Mouse (Mus musculus) midbrain, embryonic 12.5 days (tissue): ENCODE measurements around the gene Ccdc121. TPM values are rescaled to one million over a fixed set of nuclear protein-coding genes. Genes with fewer than 3 reads are reported as not detected.
"Not testable (repeated sequence)": the region's sequence is repeated elsewhere in the genome, so short reads cannot be mapped to it uniquely, and the experiment has no call there.

Experiments used
- ATAC-seq: fragments of 200-750 bp; cut with Nextera tagmentation; 2 replicates; pipeline ENCODE4 v1.8.0; 2017; ENCODE audit warnings: low read depth, moderate TSS enrichment, moderate library complexity; ENCODE audit not compliant: low FRiP score
- H3K27ac ChIP-seq: fragments of 300-500 bp; sonication (generic); replicated peaks from 2 replicates; pipeline ENCODE4 v1.5.1; 2016; ENCODE audit warnings: mild to moderate bottlenecking
- H3K27me3 ChIP-seq: fragments of 300-500 bp; sonication (generic); 2 replicates; pipeline ENCODE4 v1.6.1; 2016; ENCODE audit warnings: mild to moderate bottlenecking
- H3K36me3 ChIP-seq: fragments of 300-500 bp; sonication (generic); 2 replicates; pipeline ENCODE4 v1.6.1; 2016
- H3K4me1 ChIP-seq: fragments of 300-500 bp; sonication (generic); 2 replicates; pipeline ENCODE4 v1.6.1; 2016
- H3K4me2 ChIP-seq: fragments of 300-500 bp; sonication (generic); replicated peaks from 2 replicates; pipeline ENCODE4 v1.6.1; 2016; ENCODE audit warnings: mild to moderate bottlenecking, moderate library complexity
- H3K4me3 ChIP-seq: fragments of 300-500 bp; sonication (generic); 2 replicates; pipeline ENCODE4 v1.5.1; 2016; ENCODE audit warnings: mild to moderate bottlenecking
- H3K9ac ChIP-seq: fragments of 300-500 bp; sonication (generic); replicated peaks from 2 replicates; pipeline ENCODE4 v1.6.1; 2016; ENCODE audit warnings: mild to moderate bottlenecking, moderate library complexity
- H3K9me3 ChIP-seq: fragments of 300-500 bp; sonication (generic); 2 replicates; pipeline ENCODE4 v1.6.1; 2016; ENCODE audit warnings: mild to moderate bottlenecking
- WGBS: fragments of 180-500 bp; shearing (Covaris S2); methylation state at CpG from one replicate; pipeline ENCODE4 v1.1.7; 2016; 5-methylcytosine and 5-hydroxymethylcytosine counted together
- polyA plus RNA-seq: library from polyadenylated mRNA; unstranded; fragments of >200 nt; fragmentation: Nextera tagmentation; extraction: Ambion mirVana; gene quantifications from 2 replicates; pipeline ENCODE4 v1.2.1, GENCODE M21; 2016

Gene Ccdc121
- polyA plus RNA-seq, 1 experiment from 2014 or later: 0.09 TPM

DNA sequence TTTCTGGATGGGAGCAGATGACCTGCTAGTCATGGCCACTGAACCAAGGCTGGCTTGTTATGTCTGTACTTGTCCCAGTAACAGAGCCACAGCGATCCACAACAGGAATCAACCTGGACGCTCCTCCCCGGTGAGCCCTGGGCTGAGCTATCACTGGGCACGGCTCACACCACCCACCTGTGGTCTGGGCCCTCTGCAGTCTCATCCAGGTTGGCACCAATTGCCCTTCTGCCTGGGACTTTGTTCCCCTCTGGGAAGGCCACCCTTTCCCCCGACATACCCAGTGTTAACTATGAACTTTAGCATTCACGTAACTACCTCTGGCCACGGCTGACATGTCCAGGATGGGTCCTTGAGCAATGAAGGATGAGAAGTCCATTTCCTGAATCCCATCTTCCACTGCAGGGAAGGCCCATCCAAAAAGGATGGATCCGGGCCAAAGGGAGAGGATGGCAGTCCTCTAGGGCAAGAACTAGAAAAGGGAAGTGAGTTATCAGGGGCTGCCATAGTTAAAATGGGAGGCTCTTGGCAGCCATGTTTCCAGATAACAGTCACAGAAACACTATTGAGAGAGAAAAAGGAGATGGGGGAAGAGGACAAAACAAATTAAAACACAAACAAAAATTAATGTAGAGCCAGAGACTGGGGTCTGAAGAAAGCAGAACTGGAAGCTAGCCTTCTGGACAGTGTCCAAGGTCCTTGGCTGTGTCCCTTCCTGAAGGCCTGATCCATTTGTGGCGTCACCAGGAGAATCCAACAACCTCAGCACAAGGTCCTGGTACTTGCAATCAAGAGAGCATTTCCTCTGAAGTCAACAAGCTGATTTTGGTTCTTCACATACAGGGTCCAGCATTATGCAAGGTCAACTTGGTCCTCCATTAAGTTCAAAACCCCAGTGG is 26.6 kb upstream of the Ccdc121 start:
- Histone ChIP-seq H3K4me1 (no peaks in the 10 kb centered on the region), H3K4me3 (no peak overlapping the region), H3K9me3 (no peaks in the 10 kb centered on the region), H3K27ac (no peak overlapping the region), H3K27me3 (no peaks in the 10 kb centered on the region), H3K36me3 (no peaks in the 10 kb centered on the region), H3K9ac (no peak overlapping the region), H3K4me2 (no peak overlapping the region)
- no peak for ATAC-seq
- 92% methylated on average over 9 of the region's 9 CpGs for WGBS

DNA sequence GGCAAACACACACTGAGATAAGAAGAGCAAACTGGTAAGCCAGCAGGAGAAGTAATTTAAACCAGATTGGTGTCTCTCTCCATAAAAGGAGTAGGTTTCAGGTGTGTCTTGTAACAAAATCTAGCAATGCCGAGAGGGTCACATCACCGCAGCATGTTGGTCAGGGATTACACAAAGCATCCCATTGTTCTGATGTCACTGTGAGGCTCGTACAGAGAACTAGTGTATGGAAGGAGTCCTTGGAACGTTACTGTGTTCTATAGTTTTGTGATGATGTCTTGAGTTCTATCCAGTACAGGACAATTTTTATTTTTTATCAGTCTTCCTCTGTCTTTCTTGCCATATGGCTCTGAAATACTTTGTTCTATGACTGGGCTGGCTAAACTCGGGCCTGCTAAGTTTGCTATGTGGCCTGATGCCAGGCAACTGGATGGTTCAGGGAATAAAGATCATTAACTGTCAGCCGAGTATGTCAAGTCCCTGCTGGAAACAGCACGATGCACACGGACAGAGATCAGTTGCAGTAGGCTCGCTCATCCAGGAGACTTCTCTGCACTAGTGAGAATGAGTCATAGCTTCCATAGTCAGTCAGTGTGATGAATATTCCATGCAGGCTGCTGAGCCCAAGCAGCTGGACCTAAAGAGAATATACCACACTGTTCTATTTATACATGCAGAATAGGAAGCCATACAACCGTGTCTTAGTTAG is 24.1 kb upstream of the Ccdc121 start:
- no peaks in the 10 kb centered on the region for H3K4me1 ChIP-seq
- WGBS: 69% methylated on average over 10 of the region's 10 CpGs
- H3K4me2 ChIP-seq: no peak overlapping the region
- H3K27me3 ChIP-seq: no peaks in the 10 kb centered on the region
- H3K36me3 ChIP-seq: no peaks in the 10 kb centered on the region
- no peak overlapping the region for H3K9ac ChIP-seq
- H3K4me3 ChIP-seq: no peak overlapping the region
- H3K9me3 ChIP-seq: no peaks in the 10 kb centered on the region
- no peak for ATAC-seq
- no peak overlapping the region for H3K27ac ChIP-seq

DNA sequence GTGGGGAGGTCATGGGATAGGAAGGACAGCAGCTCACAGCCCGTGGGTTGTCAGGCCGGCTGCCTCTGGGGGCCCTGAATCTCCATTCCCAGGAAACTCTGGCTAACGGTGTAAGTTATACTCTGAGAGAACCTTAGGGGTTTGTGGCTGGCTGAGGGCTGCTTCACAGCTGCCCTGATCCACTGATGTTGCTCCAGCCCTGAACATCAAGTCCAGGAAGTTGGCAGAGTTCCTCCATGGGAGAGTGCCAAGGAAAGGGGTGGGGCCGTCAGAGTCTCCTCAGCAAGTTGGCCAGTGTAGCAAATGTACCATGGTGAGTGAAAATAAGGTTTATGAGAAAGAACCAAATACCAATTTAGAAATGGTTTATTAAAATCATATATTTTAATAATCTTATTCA is 18.1 kb upstream of the Ccdc121 start:
- Histone ChIP-seq H3K4me2 (no peak overlapping the region), H3K9ac (no peak overlapping the region), H3K9me3 (no peaks in the 10 kb centered on the region), H3K4me1 (no peaks in the 10 kb centered on the region), H3K27me3 (no peaks in the 10 kb centered on the region), H3K27ac (no peak overlapping the region), H3K4me3 (no peak overlapping the region), H3K36me3 (no peaks in the 10 kb centered on the region)
- no peak for ATAC-seq
- WGBS: 90% methylated on average over 4 of the region's 4 CpGs

DNA sequence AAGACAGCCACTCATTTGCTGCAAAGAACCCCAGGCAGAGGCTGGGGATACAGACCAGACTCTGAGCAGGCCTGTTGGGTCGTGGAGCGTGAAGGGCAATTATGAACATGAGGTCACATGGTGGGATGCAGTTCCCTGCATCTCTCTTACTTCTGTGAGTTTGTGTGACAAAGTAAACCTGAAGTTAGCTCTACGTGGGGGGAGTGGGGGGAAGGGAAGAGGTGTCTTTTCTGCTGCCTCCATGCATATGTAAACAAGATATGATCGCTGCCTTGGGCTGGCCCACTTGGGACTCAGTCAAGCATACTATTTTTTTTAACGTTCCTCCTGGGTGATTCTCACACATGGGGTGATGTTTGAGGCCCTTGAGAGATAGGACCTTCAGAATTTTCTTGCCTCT is 14.7 kb upstream of the Ccdc121 start:
- H3K4me2 ChIP-seq: no peak overlapping the region
- no peak overlapping the region for H3K4me3 ChIP-seq
- no peak overlapping the region for H3K27ac ChIP-seq
- no peak for ATAC-seq
- no peaks in the 10 kb centered on the region for H3K9me3 ChIP-seq
- H3K9ac ChIP-seq: no peak overlapping the region
- H3K27me3 ChIP-seq: no peaks in the 10 kb centered on the region
- no peaks in the 10 kb centered on the region for H3K4me1 ChIP-seq
- WGBS: 66% methylated on average over 5 of the region's 5 CpGs
- no peaks in the 10 kb centered on the region for H3K36me3 ChIP-seq

DNA sequence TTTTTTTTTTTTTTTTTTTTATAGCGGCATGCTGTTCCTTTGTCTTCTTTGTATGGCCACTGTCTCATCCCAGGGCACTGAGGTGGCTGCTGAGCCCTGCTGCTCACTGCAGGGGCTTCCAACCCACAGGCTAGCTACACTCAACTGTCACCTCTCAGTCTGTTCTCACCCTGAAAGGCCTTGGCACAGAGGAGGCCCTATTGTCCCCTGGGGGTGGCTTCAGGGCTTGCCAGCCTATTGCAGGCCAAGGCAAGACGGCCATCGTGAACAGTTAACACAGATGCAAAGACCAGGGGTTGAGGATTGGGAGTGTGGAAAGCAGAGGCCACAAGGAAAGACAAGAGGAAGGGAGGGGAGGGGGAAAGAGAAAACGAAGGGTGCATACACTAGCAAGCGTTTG is 12.6 kb upstream of the Ccdc121 start:
- Histone ChIP-seq H3K27me3 (no peaks in the 10 kb centered on the region), H3K4me2 (no peak overlapping the region), H3K9me3 (no peaks in the 10 kb centered on the region), H3K36me3 (no peaks in the 10 kb centered on the region), H3K4me1 (no peaks in the 10 kb centered on the region), H3K4me3 (no peak overlapping the region), H3K9ac (no peak overlapping the region), H3K27ac (no peak overlapping the region)
- no peak for ATAC-seq
- 54% methylated on average over 5 of the region's 5 CpGs for WGBS

DNA sequence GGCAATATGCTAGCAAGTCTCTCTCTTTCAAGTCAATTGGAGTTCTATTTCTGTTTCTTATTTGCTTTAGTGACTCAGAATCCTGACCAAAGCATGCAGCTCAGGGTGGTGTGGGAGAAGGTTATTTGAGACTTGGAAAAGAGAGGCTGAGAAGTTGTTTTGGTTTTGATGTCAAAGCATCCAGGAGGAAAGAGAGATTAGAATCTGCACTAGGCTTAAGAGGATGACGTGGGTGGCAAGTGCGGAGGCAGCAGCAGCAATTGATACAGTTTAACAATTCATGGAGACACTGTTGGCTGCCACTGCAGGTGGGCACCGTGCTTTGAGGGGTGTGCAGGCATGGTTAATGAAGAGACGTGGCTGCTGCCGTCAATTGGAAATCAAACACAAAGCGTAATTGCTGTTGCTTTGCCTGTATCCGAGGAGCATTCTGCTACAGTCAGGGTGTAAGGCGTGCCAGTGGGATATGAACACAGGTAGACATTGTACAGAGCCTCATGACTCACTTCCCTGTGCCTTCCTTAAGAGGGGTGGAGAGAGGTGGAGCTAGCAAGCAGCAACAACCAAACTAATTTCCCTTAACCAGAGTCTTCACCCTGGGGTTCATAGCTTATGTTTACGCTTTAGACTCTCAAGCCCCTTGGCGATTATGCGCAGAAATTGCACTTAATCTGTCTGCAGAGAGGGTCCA is 10.3 kb upstream of the Ccdc121 start:
- no peak overlapping the region for H3K27ac ChIP-seq

DNA sequence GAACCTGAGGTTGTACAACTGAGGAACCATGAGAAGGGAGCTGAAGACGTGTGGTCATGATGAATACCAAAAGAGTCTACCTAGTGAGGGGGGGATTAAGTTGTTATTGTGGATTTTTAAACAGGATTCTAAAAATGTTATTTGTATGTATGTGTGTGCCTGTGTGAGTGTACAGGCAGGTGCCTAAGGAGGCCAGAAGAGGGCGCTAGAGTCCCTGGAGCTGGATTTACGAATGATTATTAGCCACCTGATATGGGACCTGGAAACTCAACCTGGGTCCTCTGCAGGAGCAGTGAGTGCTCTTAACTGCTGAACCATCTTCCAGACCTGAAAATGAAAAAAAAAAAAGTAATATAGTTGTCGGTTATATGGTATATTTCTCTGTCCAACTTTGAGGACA is 7.9 kb upstream of the Ccdc121 start:
- ATAC-seq: no peak
- no peak overlapping the region for H3K4me2 ChIP-seq
- no peaks in the 10 kb centered on the region for H3K9me3 ChIP-seq
- no peaks in the 10 kb centered on the region for H3K4me1 ChIP-seq
- WGBS: 83% methylated on average over 4 of the region's 4 CpGs
- H3K27ac ChIP-seq: no peak overlapping the region
- H3K4me3 ChIP-seq: no peak overlapping the region
- H3K9ac ChIP-seq: no peak overlapping the region
- no peaks in the 10 kb centered on the region for H3K27me3 ChIP-seq
- no peaks in the 10 kb centered on the region for H3K36me3 ChIP-seq

More for the DNA sequence above, 10.3 kb upstream of the Ccdc121 start:
- Histone ChIP-seq H3K4me2 (no peak overlapping the region), H3K36me3 (no peaks in the 10 kb centered on the region), H3K9ac (no peak overlapping the region), H3K9me3 (no peaks in the 10 kb centered on the region), H3K27me3 (no peaks in the 10 kb centered on the region), H3K4me1 (no peaks in the 10 kb centered on the region), H3K4me3 (no peak overlapping the region)
- no peak for ATAC-seq
- WGBS: 73% methylated on average over 11 of the region's 11 CpGs

DNA sequence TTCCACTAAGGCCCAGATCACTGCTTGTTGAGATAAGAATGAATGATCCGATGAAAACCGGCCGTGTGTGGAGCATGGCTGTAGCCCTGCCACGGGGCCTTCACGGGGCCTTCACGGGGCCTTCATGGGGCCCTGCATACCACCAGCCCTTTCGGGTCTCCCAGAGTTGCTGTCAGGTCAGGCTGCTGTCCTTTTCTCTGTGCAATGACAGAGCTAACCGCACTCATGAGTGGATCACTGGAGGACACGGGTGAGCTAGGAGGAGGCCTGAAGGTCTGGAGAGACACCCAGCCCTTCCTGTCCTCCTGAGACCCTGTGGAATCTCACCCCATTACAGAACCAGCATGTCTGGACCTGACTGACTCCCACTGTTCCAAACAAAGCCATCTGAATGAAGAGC is 6.8 kb upstream of the Ccdc121 start:
- WGBS: 94% methylated on average over 9 of the region's 9 CpGs
- Histone ChIP-seq H3K4me3 (no peak overlapping the region), H3K4me1 (no peaks in the 10 kb centered on the region), H3K9ac (no peak overlapping the region), H3K27me3 (no peaks in the 10 kb centered on the region), H3K27ac (no peak overlapping the region), H3K4me2 (no peak overlapping the region), H3K36me3 (no peaks in the 10 kb centered on the region), H3K9me3 (no peaks in the 10 kb centered on the region)
- ATAC-seq: no peak

DNA sequence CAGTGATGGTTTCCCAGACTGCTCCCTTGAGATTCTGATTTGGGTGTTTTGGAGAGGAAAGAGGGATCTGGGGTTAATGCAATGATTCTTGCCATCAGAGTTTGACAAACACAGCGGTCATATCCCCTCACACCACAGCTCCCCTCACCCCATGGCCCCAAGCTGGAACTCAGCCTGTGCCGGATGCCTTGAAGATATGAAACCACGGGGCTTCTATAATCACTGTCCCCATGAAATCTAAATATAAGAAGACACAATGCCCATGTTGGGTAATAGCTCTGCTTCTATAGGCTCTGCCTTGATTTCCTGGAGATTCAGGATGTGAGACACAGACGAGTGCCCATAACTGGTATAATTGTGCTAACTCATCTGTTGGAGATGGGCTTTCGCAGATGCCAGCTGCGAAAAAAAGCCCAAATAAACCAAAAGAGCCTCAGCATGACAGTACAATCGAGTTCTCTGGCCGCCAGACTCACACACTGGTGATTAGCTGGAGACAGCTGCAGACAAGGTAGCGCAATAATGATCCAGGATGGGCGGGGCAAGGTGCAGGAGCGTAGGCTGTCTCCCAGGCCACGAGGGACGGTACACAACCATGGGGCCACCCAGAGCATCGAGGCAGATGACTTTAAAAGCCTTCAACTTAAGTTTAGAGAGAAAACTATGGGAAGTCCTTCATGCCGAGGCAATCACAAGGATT is 1.3 kb upstream of the Ccdc121 start:
- no peak overlapping the region for H3K4me3 ChIP-seq
- H3K9me3 ChIP-seq: no peaks in the 10 kb centered on the region
- no peaks in the 10 kb centered on the region for H3K27me3 ChIP-seq

DNA sequence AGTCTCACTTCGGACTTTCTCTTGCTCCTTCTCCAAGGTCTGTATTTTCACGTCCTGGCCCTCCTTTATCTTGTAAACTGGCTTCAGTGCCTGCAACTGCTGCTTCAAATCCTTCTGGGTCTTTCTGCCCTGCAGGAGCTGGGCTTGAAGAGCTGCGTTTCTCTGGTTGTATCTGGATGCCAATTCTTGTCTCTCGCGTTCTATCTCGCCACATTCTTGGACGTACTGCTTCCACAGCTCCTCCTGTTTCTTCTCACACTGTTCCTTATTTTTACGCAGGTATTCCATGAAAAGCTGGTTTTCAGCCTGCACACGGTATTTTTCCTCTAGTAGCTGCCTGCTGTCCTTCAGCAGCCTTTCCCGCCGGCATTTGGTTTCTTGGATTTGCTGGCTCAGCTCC is 396 bp downstream of the Ccdc121 start:
- WGBS: 81% methylated on average over 11 of the region's 11 CpGs
- not testable (repeated sequence) for H3K9ac ChIP-seq, H3K27me3 ChIP-seq, H3K27ac ChIP-seq, H3K36me3 ChIP-seq, H3K4me1 ChIP-seq, ATAC-seq, H3K4me2 ChIP-seq, H3K9me3 ChIP-seq, H3K4me3 ChIP-seq

More for the DNA sequence above, 1.3 kb upstream of the Ccdc121 start:
- no peak overlapping the region for H3K9ac ChIP-seq
- H3K27ac ChIP-seq: no peak overlapping the region
- no peaks in the 10 kb centered on the region for H3K4me1 ChIP-seq
- 87% methylated on average over 15 of the region's 15 CpGs for WGBS
- no peak overlapping the region for H3K4me2 ChIP-seq
- H3K36me3 ChIP-seq: no peaks in the 10 kb centered on the region
- ATAC-seq: no peak

DNA sequence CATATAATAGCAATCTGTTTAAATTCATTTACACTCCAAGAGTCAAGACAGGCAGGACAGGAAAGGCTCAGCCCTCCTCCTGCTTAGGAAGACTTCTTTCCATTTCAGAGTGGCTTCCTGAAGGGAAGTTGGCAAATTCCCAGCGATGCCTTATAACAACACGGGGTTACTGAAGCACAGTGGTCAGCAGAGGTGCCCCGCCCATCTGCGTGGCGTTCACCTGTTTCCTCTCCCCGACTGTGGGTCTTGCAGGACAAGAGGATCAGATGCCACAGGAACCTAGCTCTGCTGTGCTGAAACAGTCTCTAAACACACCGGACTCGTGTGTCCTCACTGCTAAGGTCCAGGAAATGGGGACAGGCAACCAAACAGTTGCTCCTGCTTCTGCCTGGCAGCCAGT is 5.9 kb downstream of the Ccdc121 start:
- WGBS: 77% methylated on average over 8 of the region's 8 CpGs
- Histone ChIP-seq H3K27ac (no peak overlapping the region), H3K4me1 (no peaks in the 10 kb centered on the region), H3K4me3 (no peak overlapping the region), H3K36me3 (no peaks in the 10 kb centered on the region), H3K9ac (no peak overlapping the region), H3K27me3 (no peaks in the 10 kb centered on the region), H3K9me3 (no peaks in the 10 kb centered on the region), H3K4me2 (no peak overlapping the region)
- no peak for ATAC-seq

DNA sequence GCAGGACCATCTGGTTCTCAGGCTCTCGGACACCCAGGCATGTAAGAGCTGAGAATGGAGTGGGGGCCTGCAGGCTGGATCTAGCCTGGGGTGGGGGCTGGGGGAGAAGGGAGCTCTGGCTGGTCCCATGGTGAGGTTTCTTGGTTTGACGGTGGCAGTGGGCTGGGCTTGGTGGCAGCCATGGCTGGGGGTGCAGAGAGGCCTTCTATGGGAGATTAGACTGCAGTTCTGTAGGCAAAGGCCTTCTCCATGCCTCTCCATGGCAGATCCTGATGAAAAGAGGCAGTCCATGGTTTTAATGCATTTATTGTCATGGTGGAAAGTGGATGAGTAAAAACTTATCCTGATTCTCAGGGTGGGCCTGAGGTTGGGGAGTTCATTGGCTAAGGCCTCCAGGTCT is 7.8 kb downstream of the Ccdc121 start:
- Histone ChIP-seq H3K9ac (no peak overlapping the region), H3K4me2 (no peak overlapping the region), H3K4me3 (no peak overlapping the region), H3K4me1 (no peaks in the 10 kb centered on the region), H3K27ac (no peak overlapping the region), H3K9me3 (no peaks in the 10 kb centered on the region), H3K36me3 (no peaks in the 10 kb centered on the region), H3K27me3 (no peaks in the 10 kb centered on the region)
- ATAC-seq: no peak
- WGBS: 91% methylated on average over 2 of the region's 2 CpGs
